Mouse (Mus musculus) lung, postnatal 25 days (tissue): ENCODE results near the gene Eif4g1.
A peak's percentile ranks its signal among the peaks of the same experiment; 100 is the strongest.

Source experiments
- DNase-seq: peaks from one replicate; pipeline ENCODE4 v3.0.0; 2022; ENCODE audit warnings: low spot score

Eif4g1 gene

DNA sequence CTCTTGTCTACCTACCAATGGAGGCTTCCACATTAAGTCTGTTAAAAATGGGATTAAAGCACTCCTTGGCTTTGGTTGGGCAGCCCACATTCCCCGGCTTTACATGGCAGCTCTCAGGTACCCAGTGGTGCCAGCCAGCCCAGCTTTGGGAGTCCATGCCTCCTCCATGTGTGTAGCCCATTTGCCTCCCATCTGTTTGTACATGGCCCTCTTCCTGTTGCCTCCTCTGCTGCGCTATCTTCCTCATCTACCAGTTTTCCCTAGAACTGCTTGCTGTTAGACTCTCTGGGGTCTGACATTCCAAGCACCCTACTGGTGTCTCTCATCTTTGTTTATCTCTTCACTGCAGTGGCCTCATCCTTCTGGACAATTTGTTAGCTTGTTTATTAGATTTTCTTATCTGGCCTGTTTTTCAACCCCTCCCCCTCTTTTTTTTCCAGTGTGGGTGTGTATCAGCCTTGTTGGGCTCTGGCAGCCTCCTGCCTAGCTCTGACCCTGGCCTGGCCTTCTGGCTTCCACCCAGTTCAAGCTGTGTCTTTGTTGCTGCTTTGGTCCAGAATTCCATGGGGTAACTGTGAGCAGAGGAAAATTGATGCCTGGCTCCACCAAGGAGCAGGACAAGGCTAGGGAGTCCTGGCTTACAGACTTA is 38.4 kb downstream of the Eif4g1 start:
- no peak for DNase-seq

DNA sequence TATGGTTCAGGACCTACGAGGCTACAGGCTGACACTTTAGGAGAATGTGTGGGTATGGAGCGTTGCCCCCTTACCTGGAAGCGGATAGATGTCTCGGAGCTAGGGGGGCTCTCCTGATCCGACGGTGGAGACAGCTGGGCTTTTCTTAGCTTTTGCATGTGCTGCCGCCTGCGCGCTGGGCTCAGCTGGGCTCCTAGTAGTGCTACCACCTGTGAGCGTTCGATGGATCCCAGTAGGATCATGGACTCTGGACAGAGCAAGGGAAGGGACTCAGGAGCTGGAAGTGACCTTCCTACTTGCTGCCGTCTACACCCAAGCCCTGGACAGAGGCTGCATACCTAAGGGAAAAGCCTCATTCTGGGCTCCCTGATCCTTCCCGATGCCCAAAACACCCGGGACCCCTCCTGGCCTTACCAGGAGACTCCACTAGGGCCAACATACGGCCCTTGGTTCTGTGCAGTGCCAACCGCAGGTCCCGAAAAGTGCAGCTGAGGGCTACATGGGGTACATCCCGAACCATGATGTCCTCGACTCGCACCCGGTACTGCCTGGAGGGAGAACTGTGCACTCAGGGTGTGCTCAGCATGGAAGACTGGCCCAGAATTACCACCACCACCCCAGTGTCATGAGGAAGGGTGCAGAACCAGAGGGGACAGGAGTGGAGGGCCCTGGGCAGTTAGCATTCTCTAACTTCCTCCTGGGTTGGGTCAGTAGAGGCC is 40.3 kb downstream of the Eif4g1 start:
- DNase-seq: no peak

DNA sequence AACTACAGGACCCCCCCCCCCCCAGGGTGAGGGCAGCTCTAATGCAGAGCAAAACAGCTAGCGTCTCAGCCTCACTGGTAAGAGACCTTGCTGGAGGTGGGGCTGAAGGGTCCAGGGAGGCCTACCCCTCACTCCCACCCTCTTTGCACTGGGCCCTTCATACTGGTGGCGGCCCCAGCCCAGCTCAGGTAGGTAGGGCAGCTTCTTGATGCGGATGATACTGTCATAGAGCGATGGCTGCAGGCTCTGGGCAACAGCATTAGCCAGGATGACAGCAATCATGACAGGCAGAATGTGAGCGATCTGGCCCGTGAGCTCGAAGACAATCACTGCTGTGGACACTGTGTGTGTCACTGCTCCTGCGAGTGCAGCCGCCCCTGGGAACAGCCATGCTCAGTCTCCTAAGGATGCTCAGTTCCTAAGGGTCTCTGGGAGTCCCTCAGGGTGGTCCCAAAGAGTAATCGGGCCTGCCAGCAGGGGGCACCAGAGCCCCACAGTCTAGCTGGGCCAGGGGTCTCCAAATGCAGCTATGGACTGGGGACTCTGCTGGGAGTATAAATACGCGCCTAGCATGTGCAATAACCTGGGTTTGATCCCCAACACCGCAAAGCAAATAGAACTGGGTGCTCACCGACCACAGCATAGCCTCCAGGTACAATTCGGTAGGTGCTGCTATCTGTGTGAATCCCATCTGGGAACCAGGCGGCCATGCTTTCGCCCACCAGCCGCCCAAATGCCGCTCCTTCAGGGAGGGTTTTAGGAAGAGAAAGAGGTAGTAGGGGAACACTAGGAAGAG is 41.0 kb downstream of the Eif4g1 start:
- no peak for DNase-seq

DNA sequence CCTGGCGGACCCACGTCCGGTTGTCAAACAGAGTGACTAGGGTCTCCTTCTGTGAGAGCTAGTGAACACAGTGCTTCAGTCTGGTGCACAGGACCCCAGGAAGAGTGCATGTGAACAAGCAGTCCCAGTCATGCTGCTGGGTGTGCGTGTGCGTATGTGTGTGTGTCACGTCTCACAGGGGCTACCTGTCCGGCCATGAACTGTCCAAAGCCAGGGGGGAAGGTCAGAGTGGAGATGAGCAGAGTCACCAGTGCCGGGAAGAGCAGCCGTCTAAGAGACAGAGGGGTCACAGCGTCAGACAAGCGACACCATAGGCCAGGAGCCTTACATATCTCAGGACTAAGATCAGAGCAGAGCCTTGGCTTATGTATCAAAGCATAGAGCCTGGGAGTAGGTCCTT is 42.3 kb downstream of the Eif4g1 start:
- DNase-seq: no peak

DNA sequence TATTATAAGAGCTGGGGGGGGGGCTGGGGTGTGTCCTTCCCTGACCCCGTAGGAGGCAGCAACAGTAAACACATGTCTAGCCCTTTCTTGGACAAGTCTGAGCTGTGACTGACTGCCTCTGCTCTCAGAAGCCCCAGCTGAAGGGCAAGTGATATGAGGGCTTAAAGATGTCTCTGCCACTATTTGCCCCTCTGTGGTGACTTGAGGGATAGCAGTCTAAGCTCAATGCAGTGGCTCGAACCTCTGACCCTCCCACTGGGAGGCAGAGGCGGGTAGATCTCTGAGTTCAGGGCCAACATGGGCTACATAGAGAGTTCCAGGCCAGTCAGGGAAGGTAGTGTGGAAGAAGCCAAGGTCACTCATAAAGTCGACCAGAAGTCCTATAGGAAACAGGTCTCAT is 42.7 kb downstream of the Eif4g1 start:
- DNase-seq: no peak

DNA sequence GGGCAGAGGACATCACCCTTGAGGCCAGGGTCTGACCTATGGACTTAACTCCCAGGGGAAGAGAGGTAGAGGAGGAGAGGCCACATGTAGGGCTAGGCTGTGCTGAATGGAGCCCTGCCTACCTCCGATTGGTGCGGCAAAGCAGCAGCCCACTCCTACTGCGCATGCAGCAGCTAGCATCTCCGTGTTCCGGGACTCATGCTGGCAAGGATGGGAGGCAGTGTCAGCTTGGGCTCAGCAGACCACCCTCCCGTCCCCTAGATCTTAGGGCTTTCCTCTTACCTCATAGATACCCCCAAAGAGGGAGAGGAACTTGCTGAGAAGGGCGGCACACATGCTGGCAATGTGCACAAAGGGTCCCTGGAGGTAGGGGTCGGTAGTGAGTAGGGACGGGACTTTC is 44.1 kb downstream of the Eif4g1 start:
- no peak for DNase-seq

DNA sequence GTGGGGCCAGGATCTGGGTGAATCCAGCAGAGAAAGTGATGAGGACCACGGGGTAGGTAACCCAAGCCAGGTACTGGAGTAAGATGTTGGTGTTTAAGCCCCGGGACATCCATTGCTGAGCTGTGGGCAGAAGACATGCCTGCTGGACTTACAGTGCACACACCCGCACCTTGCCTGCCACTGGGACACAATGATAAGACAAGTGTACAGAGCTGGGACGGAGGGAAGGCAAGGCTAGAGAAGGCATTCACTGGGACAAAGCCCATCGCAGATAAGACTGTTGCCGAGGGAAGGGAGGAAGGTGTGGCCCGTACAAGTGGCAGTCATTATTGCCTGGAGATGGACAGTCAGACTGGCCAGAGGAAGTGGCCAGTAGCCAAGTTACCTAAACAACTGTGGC is 44.8 kb downstream of the Eif4g1 start:
- DNase-seq: no peak

DNA sequence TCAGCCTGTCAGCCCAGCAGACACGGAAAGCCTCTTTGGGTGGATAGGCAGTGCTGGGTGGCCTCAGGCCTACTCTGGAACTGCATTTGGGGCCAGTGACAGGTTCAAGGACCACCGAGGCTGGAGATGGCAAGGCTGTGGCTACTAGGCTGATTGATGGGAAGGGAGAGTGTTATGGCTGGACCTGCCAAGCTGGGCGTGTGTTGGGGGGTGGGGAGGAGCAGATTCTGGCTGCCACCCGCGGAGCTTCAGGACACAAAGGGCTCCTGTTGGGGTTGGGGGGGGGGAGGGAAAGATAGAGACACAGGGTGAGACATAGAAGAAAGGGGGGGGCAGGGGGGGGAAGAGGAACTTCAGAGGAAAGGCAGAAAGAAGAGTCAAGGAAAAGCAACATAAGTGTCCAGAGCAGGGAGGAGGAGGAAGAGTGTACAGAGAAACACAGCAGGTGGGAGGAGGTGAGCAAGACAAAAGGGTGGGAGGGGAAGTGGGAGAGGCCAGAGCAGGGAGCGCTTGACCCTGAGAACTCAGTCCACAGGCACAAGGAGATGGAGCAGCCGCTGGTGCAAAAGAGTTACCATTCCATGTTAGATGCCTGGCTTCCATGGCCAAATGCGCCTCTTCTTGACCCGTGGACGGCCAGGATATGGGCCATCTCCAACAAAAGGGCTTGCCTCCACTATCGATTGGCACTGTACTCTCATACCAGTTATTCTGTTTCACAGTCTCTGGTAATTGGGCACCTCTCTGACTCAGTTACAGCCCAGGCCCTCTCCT is 46.4 kb downstream of the Eif4g1 start:
- DNase-seq: no peak

DNA sequence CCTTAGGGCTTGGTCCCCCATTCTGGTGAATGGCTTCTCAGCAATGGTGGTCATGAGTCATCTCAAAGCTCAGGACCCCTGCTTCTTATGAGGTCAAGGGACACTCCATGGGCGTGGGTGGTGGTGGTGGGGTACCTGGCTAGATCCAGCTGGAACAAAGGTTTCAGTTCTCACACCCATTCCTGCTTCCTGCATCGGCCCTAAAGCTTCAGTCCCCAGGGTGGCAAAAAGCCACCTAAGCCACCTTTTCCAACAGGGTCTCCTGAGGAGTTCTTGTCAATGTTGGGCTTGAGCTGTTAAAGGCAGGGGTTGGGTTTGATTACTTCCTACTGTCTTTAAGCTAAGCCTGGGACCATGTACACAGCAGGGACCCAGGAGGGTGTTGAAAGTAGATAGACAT is 47.0 kb downstream of the Eif4g1 start:
- no peak for DNase-seq

DNA sequence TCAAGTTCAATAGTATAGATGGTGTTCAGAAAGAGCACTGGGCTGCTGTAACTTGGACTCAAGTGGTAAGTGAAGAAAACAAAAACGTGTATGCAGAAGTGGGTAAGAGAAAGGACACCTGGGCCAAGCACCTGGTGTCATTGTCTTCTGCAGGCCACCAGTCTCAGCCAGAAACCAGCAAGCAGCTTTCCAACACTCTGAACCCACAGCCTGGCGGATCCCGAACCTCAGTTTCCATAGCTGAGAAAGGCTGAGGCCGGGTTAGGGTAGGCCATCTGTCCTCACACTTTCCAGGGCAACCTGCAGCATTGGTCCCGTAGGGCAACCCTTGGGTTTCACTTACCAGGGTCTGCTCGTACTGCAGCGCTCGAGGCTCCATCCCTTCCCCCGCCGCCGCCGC is 47.5 kb downstream of the Eif4g1 start:
- no peak for DNase-seq

DNA sequence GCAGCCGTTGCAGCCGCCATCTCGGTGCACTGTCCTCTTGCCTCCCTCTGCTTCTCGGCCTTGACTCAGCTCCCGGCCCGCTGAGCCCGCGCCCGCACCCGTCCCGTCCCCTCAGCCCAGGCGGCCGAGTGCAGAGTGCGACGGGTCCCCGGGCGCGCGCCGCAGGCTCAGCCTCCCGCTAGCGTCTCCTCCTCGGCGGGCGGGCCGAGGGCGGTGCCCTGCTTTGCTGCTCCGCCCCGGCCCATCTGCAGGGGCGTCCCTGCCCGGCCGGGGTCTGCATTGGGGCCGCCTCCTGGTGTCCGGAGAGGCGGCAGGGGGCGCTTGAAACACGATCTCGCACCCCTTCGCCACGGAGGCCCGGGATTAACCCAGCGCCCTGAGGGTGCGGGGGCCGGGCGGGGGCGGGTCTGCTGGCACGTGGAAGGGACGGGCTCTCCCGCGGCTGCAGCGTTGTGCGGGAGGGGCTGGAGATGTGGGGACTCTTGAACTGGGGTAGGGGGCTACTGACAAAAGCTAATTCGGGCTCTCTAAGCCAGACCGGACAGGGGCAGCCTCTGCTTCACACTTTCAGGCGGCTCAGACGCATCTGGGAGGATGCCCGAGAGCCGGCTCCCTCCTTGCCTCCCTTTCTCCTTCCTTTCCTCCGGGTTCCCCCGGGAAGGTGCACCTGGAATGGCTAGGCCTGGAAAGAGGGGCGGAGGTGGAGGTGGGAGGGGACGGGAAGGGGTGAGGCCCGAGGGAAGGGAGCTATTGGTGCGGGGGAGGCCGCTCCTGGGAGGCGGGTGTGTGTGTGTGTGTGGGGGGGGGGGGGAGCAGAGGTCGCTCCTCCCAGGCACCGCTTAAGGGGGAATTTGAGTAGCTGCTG is 48.1 kb downstream of the Eif4g1 start:
- peak; percentile 70 for DNase-seq

DNA sequence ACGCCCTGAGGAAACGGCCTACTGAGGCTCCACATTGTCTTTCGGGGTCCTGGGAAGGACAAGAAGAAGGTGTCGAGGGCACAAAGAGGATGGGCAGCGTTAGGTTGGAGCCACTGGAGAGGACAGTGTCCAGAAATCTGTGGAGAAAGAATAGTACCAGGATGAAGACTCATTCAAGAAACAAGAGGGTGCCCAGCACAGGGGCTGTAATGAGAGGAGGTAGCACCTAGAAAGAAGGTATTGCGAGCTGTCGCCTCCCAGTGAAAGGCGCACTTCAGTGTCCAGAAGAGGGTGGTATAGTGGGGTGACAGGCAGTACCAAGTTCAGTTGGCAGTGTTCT is 48.7 kb downstream of the Eif4g1 start:
- DNase-seq: no peak

DNA sequence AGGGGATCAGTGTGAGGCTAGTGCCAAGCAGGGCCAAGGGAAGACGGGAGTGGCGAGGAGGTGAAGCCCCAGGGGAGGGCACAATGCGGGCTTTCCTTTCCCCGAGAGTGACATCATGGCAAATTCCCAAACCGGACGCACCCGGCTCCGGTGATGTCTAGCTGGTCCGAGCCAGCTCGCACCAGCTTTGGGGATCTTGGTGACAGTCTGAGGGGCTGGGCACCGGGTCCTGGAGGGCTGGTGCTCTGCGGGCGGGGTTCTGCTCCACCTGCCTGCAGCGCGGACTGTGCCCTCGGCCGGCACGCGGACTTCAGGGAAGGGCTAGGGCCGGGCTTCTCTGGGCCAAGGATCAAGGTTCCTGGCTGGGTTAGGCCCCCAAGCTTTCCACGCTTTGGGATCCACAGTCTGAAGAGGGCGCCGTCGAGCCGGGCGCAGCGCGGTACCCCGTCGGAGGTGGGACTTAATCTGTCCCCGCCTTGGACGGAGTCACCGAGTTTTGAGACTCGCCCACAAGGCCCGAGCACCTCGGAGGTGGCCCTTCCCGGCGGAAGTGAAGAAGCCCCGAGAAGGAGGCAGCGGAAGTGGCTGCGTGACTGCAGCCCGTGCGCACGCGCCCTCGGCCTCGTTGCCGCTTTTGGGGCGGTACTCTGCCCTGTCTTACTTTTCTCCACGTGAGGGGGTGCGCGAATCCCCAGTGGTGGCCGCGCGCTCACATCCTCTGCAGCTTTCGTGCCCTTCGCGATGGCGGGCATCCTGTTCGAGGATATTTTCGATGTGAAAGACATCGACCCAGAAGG is 49.3 kb downstream of the Eif4g1 start, which contains the start of the genes Polr2h and Clcn2:
TSS of gene Polr2h (plus strand) at position 485 of the 797 bp plus-strand sequence.
TSS of gene Clcn2 (minus strand) at position 566 of the 797 bp plus-strand sequence.
- peak; percentile 98 for DNase-seq

DNA sequence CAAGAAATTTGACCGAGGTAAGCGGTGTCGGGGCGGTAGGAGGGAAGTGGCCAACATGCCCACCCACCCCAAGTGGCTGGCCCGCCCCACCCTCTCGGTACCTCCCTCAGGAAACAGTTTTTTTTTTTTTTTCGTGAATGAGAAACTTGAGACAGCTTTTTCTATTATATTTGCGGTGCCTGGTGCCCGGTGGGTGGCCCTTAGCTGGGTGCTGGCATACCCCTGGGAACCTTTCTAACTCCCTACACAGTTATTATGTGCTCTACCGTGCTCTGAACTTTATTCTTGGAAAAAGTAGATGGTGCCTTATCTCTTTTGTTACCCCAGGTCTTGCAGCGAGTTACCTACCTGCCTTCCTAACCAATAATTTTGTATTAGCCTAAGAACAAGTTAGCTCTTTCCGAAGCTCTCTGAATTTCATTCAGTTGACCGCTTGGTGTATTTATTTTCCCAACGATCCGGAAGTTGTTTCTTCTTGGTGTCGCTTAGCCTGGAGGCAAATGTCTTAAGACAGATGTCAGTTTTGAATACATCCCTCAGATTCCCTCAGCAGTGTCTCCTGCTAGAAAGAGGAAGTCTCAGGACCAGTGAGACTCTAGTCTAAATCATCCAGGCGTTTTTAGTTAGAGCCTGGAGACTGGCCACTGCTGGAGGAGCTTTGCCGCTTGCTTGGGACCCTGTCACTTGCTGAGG is 50.0 kb downstream of the Eif4g1 start:
- DNase-seq: no peak

DNA sequence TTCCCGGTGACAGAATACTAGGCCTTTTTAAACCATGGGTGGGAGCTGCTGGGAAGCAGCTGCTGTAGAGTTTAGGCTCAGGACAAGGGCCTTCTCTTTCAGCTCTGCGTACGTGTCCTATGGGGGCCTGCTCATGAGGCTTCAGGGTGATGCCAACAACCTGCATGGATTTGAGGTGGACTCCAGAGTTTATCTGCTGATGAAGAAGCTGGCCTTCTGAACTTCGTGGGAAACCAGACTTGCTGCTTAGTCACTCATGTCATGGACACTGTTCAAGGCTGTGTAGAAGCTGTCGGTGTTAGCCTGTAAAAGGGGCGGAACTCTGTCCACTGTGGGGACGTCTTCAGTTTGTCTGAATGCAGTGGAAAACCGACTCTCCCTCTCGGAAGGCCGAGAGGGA is 53.7 kb downstream of the Eif4g1 start:
- DNase-seq: no peak

DNA sequence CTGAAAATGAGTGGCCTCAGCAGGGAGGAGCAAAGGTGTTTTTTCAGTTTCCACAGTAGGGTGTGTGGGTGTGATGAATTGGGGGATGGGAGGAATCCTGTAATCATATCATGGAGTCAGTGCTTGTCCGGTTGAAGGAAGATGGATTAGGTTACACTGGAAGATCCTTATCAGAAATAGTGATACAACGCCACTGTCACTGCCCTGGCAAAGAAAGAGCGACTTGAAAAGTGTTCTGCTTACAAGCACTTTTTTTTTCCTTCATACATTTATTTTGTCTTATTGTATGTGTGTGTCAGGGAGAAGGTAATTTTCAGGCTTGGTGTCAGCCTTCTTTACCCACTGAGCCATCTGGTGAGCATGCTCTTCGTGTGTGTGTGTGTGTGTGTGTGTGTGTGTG is 54.6 kb downstream of the Eif4g1 start:
- DNase-seq: no peak

DNA sequence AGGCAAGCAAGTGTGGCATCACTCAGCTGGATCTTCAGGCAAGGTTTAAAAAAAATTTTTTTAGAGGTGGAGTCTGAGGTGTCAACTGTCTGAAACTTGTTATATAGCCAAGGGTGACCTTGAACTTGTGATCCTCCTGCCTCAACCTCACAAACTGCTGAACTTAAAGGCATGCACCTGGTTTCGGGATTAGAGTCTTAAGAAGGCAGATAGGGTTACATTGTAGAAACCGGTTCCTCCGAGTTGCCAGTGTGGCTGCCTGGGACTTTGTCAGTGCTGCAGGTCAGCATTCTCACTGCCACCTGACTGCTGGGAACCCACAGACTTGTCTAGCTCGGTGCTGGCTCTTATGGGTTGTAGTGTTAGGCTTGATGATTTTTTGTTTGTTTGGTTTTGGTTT is 55.1 kb downstream of the Eif4g1 start:
- no peak for DNase-seq

DNA sequence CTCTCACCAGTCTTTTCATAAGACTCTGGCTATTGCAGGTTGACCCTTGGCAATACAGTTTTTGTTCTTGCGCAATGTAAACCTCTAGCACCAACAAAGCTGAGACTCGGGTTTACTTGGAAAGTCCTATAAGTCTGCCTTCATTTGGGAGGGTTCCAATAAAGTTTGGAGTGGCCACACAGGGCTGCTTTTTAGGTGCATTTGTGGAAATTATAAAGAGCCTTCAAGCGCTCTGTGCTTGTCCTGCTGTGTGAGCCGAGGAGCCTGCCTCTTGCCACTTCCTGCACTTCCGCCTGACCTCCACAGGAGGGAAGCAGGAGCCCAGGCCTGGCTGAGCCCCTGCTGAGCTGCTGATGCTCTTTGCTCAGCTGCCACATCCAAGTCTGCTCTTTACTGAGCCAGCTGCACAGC is 56.2 kb downstream of the Eif4g1 start:
- DNase-seq: peak; percentile 61

DNA sequence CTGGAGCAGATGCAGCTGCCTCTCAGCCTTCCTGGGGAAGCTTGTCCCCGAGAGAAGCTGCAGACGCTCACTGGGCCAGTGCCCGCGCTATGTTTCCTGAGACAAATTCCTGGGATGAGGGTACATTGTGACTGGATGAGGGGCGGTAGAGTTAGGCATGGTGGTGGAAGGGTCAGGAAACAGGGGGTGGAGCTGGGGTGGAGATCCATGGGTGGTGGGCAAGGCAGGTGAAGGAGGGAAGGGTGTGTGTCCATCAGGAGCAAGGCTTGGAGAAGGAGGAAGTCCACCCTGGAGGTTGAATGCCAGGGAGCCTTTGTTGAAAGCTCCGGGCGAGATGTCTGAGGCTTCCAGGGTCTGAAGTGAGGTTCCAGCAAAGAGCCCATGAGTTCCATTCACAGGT is 57.2 kb downstream of the Eif4g1 start:
- DNase-seq: no peak

DNA sequence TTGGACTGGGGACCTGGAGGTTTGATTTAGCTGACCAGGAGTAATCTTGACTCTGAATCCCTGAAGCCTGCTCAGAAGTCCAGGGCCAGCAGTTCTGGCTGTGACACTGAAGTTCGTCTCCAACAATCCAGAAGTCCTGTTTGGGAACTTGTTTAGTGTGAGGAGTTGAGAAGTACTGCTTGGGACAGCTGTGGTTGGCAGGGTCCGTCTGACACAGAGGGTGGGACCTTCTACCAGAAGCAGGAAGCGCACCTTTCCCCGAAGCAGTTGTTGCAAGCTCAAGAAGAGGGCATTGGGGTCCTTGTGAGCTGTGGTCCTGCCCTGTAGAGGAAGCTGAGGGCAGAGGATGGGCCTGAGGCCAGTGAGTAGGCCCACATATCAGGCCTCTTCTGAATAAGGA is 57.6 kb downstream of the Eif4g1 start:
- no peak for DNase-seq
